Mouse (Mus musculus) frontal cortex, postnatal 14 days (tissue): Measurements from ENCODE around the gene Psme4.

Experiments used
- DNase-seq, 2 experiments: peaks; one replicate each; pipeline ENCODE4 v3.0.0; 2022; ENCODE audit warnings: low spot score in 2 of 2

The Psme4 gene

GRCm38 (mm10) chr11:30786230-30786983 is 14.9 kb downstream of the Psme4 start:
- DNase-seq = no peak

- DNase-seq = no peak
Observed at GRCm38 (mm10) chr11:30792680-30793079, 21.2 kb downstream of the Psme4 start.

- DNase-seq = no peak
Observed at GRCm38 (mm10) chr11:30793753-30794152, 22.2 kb downstream of the Psme4 start.

- DNase-seq = no peak
Observed at GRCm38 (mm10) chr11:30797236-30797635, 25.7 kb downstream of the Psme4 start.

- no peak for DNase-seq
Observed at GRCm38 (mm10) chr11:30799496-30799895, 28.0 kb downstream of the Psme4 start.

- no peak for DNase-seq
Observed at GRCm38 (mm10) chr11:30800091-30800490, 28.6 kb downstream of the Psme4 start.

GRCm38 (mm10) chr11:30802421-30802820 is 30.9 kb downstream of the Psme4 start:
- DNase-seq = no peak

GRCm38 (mm10) chr11:30821116-30821515 is 49.6 kb downstream of the Psme4 start:
- DNase-seq = no peak

GRCm38 (mm10) chr11:30838793-30839192 is 67.3 kb downstream of the Psme4 start:
- DNase-seq = no peak

- DNase-seq = no peak
Observed at GRCm38 (mm10) chr11:30844355-30844754, 72.8 kb downstream of the Psme4 start.

GRCm38 (mm10) chr11:30872425-30872824 is 100.9 kb downstream of the Psme4 start:
- no peak for DNase-seq

- DNase-seq = peak; percentile 37 to 56
Observed at GRCm38 (mm10) chr11:30885171-30885871, 113.8 kb downstream of the Psme4 start, which contains the start of the genes Gpr75 and Asb3. TSS of gene Gpr75 (plus strand) at chr11:30885358. TSS of gene Asb3 (plus strand) at chr11:30885416.

GRCm38 (mm10) chr11:30888153-30888552 is 116.6 kb downstream of the Psme4 start:
- DNase-seq = no peak

GRCm38 (mm10) chr11:30896201-30896600 is 124.7 kb downstream of the Psme4 start:
- no peak for DNase-seq

GRCm38 (mm10) chr11:30899312-30899711 is 127.8 kb downstream of the Psme4 start:
- no peak for DNase-seq

GRCm38 (mm10) chr11:30912311-30912710 is 140.8 kb downstream of the Psme4 start:
- no peak for DNase-seq

GRCm38 (mm10) chr11:30920641-30921040 is 149.1 kb downstream of the Psme4 start:
- no peak for DNase-seq

GRCm38 (mm10) chr11:30923283-30923682 is 151.8 kb downstream of the Psme4 start:
- DNase-seq = no peak

- no peak for DNase-seq
Observed at GRCm38 (mm10) chr11:30928079-30928478, 156.6 kb downstream of the Psme4 start.

GRCm38 (mm10) chr11:30928498-30928897 is 157.0 kb downstream of the Psme4 start:
- no peak for DNase-seq
